Mouse (Mus musculus) olfactory bulb, adult 2 months (tissue): ENCODE data around the gene Hivep2. TPM values are rescaled to one million over a fixed set of nuclear protein-coding genes. Genes with fewer than 3 reads are reported as not detected.

Experiments used
- H3K27ac ChIP-seq: fragments of 200-500 bp; 2 replicates; pipeline ENCODE4 v1.5.1; 2012; ENCODE audit warnings: low read depth, low read length; ENCODE audit not compliant: insufficient read depth
- H3K4me1 ChIP-seq: fragments of 200-500 bp; 2 replicates; pipeline ENCODE4 v1.6.1; 2012; ENCODE audit warnings: low read length; ENCODE audit not compliant: control insufficient read depth, insufficient read depth
- H3K4me3 ChIP-seq: fragments of 200-500 bp; 2 replicates; pipeline ENCODE4 v1.5.1; 2012; ENCODE audit warnings: mild to moderate bottlenecking, low read depth, low read length, moderate library complexity; ENCODE audit not compliant: insufficient read depth
- CTCF ChIP-seq: fragments of 200-500 bp; IDR thresholded peaks from 2 replicates; pipeline ENCODE4 v1.5.1; 2012; ENCODE audit warnings: low read depth, mild to moderate bottlenecking, low read length, moderate library complexity; ENCODE audit not compliant: insufficient read depth
- POLR2A ChIP-seq: fragments of 200-500 bp; IDR thresholded peaks from 2 replicates; pipeline ENCODE4 v1.6.1; 2012; ENCODE audit warnings: mild to moderate bottlenecking, low read depth, low read length, moderate library complexity; ENCODE audit not compliant: insufficient read depth
- WGBS: fragments of 180-500 bp; shearing (Covaris S2); methylation state at CpG from one replicate; pipeline ENCODE4 v1.1.7; 2018; 5-methylcytosine and 5-hydroxymethylcytosine counted together
- polyA plus RNA-seq: library from polyadenylated mRNA; stranded (reverse); fragments of >200 nt; gene quantifications from 2 replicates; pipeline ENCODE4 v1.2.4, GENCODE M21; 2012; ENCODE audit warnings: low replicate concordance; ENCODE audit not compliant: missing spikeins, insufficient read depth, insufficient read length

The Hivep2 gene
- polyA plus RNA-seq, 1 experiment: 206 TPM

GRCm38 (mm10) chr10:14056584-14057451, 90.9 kb downstream of the Hivep2 start:
- Histone ChIP-seq H3K4me1 (peaks cover 14% of the 10 kb centered on the region), H3K27ac (peak overlapping the region; percentile 66), H3K4me3 (no peak overlapping the region)
- no peak for TF ChIP-seq POLR2A
- TF ChIP-seq CTCF: no peak
- WGBS: 26% methylated on average over 8 of the region's 8 CpGs

- no peak overlapping the region for H3K4me3 ChIP-seq
- H3K27ac ChIP-seq: peak overlapping the region; percentile 66; the same call in 1 of the 2 replicates
- 83% methylated on average over 11 of the region's 11 CpGs for WGBS
- peaks cover 16% of the 10 kb centered on the region for H3K4me1 ChIP-seq
- TF ChIP-seq CTCF: no peak
- no peak for TF ChIP-seq POLR2A
These were observed 92.1 kb downstream of the Hivep2 start for GRCm38 (mm10) chr10:14057841-14058605.

GRCm38 (mm10) chr10:14058742-14059141, 92.9 kb downstream of the Hivep2 start:
- Histone ChIP-seq H3K27ac (no peak overlapping the region), H3K4me1 (peaks cover 16% of the 10 kb centered on the region), H3K4me3 (no peak overlapping the region)
- TF ChIP-seq CTCF: no peak
- TF ChIP-seq POLR2A: no peak
- 59% methylated on average over 2 of the region's 2 CpGs for WGBS

GRCm38 (mm10) chr10:14059581-14059980, 93.7 kb downstream of the Hivep2 start:
- 61% methylated on average over 2 of the region's 2 CpGs for WGBS
- peaks cover 17% of the 10 kb centered on the region for H3K4me1 ChIP-seq
- no peak overlapping the region for H3K4me3 ChIP-seq
- peak overlapping the region; percentile 24; the same call in 1 of the 2 replicates for H3K27ac ChIP-seq
- no peak for TF ChIP-seq CTCF
- TF ChIP-seq POLR2A: no peak

GRCm38 (mm10) chr10:14060302-14060701, 94.4 kb downstream of the Hivep2 start:
- 42% methylated on average over 2 of the region's 2 CpGs for WGBS
- no peak overlapping the region for H3K27ac ChIP-seq
- no peak for TF ChIP-seq CTCF
- TF ChIP-seq POLR2A: no peak
- H3K4me3 ChIP-seq: no peak overlapping the region
- peaks cover 19% of the 10 kb centered on the region for H3K4me1 ChIP-seq

- Histone ChIP-seq H3K4me3 (no peak overlapping the region), H3K27ac (no peak overlapping the region), H3K4me1 (peaks cover 8% of the 10 kb centered on the region; the same call in 1 of the 2 replicates)
- TF ChIP-seq CTCF (no peak), POLR2A (no peak)
- 68% methylated on average over 4 of the region's 4 CpGs for WGBS
These were observed 97.4 kb downstream of the Hivep2 start for GRCm38 (mm10) chr10:14063226-14063625.

- Histone ChIP-seq H3K4me3 (no peak overlapping the region), H3K4me1 (peaks cover 8% of the 10 kb centered on the region; the same call in 1 of the 2 replicates), H3K27ac (no peak overlapping the region)
- WGBS: 72% methylated on average over 15 of the region's 15 CpGs
- no peak for TF ChIP-seq POLR2A
- no peak for TF ChIP-seq CTCF
These were observed 99.0 kb downstream of the Hivep2 start for GRCm38 (mm10) chr10:14064759-14065395.

GRCm38 (mm10) chr10:14067802-14068201, 101.9 kb downstream of the Hivep2 start:
- Histone ChIP-seq H3K27ac (no peak overlapping the region), H3K4me3 (no peak overlapping the region), H3K4me1 (peaks cover 11% of the 10 kb centered on the region)
- TF ChIP-seq CTCF (no peak), POLR2A (no peak)
- 54% methylated on average over 4 of the region's 4 CpGs for WGBS
